Mouse (Mus musculus) urinary bladder, postnatal 36 days (tissue): ENCODE measurements around the gene Dnajb8.

ENCODE experiments used
- DNase-seq, 2 experiments: peaks; one replicate each; pipeline ENCODE4 v3.0.0; 2022; ENCODE audit warnings: low spot score in 2 of 2, mixed read lengths in 1 of 2

Dnajb8 gene

GRCm38 (mm10) chr6:88199001-88199717 is 22.9 kb upstream of the Dnajb8 start:
- no peak for DNase-seq

GRCm38 (mm10) chr6:88199718-88200692 is 22.1 kb upstream of the Dnajb8 start:
- DNase-seq: no peak

GRCm38 (mm10) chr6:88200693-88201609 is 21.1 kb upstream of the Dnajb8 start:
- no peak for DNase-seq

GRCm38 (mm10) chr6:88201926-88202700 is 20.0 kb upstream of the Dnajb8 start:
- no peak for DNase-seq

GRCm38 (mm10) chr6:88202921-88203690 is 19.0 kb upstream of the Dnajb8 start:
- DNase-seq: peak in 1 of 2 experiments; percentile 41

GRCm38 (mm10) chr6:88203791-88204405 is 18.2 kb upstream of the Dnajb8 start:
- no peak for DNase-seq

GRCm38 (mm10) chr6:88204531-88205385 is 17.3 kb upstream of the Dnajb8 start:
- no peak for DNase-seq

- no peak for DNase-seq
These were observed 16.7 kb upstream of the Dnajb8 start for GRCm38 (mm10) chr6:88205386-88205700.

- no peak for DNase-seq
These were observed 16.1 kb upstream of the Dnajb8 start for GRCm38 (mm10) chr6:88205937-88206336.

- DNase-seq: no peak
These were observed 15.5 kb upstream of the Dnajb8 start for GRCm38 (mm10) chr6:88206566-88206965.

- DNase-seq: no peak
These were observed 14.6 kb upstream of the Dnajb8 start for GRCm38 (mm10) chr6:88207403-88208033.

- DNase-seq: no peak
These were observed 13.7 kb upstream of the Dnajb8 start for GRCm38 (mm10) chr6:88208321-88208720.

- DNase-seq: no peak
These were observed 12.6 kb upstream of the Dnajb8 start for GRCm38 (mm10) chr6:88209453-88209852.

- no peak for DNase-seq
These were observed 11.9 kb upstream of the Dnajb8 start for GRCm38 (mm10) chr6:88210182-88210581.

- DNase-seq: no peak
These were observed 6.3 kb upstream of the Dnajb8 start for GRCm38 (mm10) chr6:88215797-88216196.

GRCm38 (mm10) chr6:88216199-88216598 is 5.9 kb upstream of the Dnajb8 start:
- no peak for DNase-seq

- no peak for DNase-seq
These were observed 3.0 kb upstream of the Dnajb8 start for GRCm38 (mm10) chr6:88219094-88219493.

- no peak for DNase-seq
These were observed 4.5 kb downstream of the Dnajb8 start for GRCm38 (mm10) chr6:88226570-88226994.
